Mouse (Mus musculus) kidney, adult 9 months (tissue): Measurements from ENCODE around the gene Ehmt2.

ENCODE experiments used
- DNase-seq: peaks from one replicate; pipeline ENCODE4 v3.0.0; 2022

Gene Ehmt2

DNA sequence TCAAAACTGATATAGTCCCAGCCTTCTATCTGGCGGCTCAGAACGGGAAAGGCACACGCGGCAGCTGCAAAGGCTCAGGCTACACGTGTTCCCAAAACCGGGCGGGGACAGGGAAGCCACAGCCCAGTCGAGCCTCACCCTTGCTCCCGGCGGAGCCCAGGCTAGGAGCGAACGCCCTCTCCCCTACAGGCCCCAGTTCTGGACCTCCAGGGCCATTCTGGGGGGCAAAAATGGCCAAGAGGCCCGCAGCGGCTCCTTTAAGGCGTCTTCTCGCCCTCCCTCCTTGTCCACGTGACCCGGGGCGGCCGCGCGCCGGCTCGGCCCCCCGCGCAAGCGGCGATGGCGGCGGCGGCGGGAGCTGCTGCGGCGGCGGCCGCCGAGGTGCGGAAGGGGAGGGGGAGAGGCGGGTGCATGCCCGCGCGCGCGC, at the start of gene Ehmt2, which contains the start of gene C2:
Gene Ehmt2, plus strand, starts transcription at position 310 of the 427 bp plus-strand sequence.
Gene C2, minus strand, starts transcription at position 106 of the 427 bp plus-strand sequence.
- DNase-seq, result peak; percentile 80

DNA sequence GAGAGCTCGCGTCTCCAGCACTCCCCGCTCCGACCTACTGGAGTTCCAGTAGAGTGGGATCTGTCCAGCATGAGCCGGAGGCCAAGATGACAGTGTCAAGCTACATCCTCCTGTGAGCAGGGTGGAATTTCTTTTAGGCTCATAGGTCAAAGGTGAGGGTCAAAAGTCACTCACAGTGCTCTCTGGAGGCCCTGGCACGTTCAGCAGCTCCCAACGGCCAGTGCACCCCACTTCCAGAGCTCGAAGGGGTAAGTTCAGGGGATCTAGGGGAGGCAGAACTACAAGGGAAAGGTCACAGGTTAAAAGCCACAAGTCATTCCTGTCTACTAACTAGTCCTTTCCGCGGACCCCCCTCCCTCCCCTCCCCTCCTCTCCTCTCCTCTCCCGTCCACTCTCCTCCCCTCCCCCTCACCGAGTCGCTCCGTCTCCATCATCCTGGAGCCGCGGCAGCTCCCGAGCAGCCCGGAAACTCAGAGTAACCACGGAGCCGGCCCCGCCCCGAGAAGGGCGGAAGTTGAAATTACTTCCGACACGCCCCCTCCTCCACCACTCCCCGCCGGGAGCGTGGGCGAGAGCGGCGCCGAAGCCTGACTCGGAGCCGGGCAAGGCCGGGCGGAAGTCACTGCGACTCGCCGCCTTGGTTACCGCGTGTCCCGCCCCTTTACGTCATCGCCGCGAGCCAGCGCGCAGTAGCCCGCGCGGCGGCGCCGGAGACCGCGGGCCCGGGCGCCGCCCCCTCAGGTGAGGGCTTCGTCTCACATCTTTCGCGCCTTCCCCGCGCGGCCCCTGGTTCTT, 48.4 kb upstream of the Ehmt2 start, which contains the start of the genes Skiv2l and Nelfe:
Gene Skiv2l, minus strand, starts transcription at position 489 of the 795 bp plus-strand sequence.
Gene Nelfe, plus strand, starts transcription at position 670 of the 795 bp plus-strand sequence.
- peak; percentile 98 for DNase-seq

DNA sequence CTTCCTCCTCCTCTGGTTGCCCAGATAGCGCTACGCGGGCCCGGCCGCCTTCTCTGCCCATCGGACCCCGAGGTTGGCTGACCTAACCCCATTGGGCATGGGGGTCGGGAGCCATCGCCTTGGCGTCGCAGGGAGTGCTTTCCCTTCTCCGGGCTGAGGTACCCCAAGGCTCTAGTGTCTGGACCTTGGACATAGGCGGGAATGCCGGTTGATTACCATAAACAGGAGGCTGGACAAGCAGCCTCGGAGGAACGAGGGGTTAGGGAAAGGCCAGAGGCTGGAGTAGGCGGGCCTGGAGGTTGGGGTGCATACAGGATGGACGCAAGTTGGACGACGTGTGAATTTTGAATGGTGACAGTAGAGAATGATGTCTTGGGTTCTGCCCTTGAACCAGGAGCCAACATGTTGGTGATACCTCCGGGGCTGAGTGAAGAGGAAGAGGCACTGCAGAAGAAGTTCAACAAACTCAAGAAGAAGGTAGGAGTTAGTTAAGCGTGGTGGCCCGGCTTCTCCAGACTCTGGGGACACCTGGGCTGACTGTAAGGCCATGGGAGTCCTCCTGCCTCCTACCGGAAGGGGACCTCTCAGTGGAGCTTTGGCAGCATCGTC, 47.6 kb upstream of the Ehmt2 start:
- DNase-seq, result no peak

DNA sequence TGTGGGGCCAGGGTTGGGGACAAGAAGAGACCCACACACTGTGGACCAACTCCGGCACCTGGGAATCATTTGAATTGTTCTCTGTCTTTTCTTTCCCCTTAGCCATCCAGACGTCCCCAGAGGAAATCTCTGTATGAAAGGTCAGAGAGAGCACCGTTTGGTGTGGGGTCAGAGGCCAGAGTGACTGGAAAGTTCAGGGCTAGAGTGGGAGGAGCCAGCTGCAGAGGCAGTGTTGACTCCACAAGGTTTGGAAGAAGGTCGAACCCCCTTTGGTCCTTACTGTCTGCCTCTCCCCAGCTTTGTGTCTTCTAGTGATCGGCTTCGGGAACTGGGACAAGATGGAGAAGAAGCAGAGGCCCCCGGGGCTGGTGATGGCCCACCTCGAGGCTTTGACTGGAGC, 44.8 kb upstream of the Ehmt2 start:
- no peak for DNase-seq

DNA sequence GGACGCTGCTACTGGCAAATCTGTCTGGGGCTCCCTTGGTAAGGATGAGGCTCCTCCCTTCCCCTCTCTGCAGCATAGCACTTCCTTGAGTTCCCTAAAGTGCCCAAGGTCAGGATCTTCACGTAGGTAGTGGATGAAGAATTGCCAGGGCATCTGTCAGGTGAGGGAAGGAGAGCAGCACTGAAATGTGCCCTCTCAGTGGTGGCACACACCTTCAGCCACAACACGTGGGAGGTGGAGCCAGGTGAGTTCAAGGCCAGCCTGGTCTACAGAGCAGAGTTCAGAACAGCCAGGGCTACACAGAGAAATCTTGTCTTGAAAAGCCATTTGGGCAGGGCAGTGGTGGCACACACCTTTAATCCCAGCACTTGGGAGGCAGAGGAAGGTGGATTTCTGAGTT, 43.5 kb upstream of the Ehmt2 start:
- no peak for DNase-seq

DNA sequence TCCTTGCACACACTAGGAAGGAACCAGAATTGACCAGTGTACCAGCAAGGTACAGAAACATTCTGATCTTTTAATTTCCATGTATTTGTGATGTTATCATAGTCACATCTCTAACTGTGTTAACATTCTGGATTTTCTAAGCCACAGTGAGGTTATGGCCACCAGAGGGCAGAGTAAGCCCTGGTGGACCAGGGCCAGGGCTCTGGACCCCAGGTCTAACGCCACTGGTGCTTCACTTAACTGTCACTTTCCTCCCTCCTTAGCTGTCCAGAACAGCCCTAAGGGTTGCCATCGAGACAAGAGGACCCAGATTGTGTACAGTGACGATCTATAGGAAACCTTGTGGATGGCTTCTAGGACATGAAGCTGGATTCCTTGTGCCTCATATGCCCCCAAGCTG, 42.4 kb upstream of the Ehmt2 start:
- peak; percentile 62 for DNase-seq

DNA sequence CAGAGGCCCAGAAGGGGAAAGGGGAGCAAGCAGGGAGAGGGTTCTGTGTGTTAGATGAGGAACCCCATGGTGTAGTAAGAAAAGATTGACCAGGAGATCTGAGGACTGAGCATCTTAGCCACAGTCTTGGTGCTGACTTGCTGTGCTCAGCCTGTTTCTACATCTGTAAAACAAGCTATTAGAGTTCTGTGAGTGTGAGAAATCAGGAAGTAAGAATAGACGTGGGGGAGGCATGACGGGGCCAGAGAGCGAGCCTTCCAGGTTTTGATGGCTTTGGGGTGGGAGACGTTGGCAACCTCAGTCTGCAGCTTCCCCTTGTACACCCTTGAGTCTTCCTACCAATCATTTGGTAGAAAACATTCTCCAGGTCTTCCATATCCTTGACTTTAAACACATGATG, 39.6 kb upstream of the Ehmt2 start:
- DNase-seq, result no peak

DNA sequence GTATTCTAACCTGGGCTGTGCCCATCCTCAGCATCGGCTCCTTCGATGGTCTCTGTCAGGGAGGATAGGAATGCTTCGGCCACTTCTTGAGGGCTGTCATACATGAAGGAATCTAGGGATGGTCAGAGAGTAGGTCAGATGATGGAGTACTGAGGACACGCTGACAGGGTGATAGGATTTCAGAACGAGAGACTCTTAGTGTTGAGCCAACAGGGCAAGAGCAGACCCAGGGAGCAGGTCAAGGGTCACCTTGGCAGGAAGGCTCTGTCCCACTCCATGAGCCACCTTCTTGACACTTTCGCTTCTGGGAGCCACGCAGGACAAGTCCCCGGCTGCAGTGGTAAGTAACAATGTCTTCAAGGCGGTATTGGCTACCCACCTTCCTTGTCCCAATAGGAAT, 37.8 kb upstream of the Ehmt2 start:
- no peak for DNase-seq

DNA sequence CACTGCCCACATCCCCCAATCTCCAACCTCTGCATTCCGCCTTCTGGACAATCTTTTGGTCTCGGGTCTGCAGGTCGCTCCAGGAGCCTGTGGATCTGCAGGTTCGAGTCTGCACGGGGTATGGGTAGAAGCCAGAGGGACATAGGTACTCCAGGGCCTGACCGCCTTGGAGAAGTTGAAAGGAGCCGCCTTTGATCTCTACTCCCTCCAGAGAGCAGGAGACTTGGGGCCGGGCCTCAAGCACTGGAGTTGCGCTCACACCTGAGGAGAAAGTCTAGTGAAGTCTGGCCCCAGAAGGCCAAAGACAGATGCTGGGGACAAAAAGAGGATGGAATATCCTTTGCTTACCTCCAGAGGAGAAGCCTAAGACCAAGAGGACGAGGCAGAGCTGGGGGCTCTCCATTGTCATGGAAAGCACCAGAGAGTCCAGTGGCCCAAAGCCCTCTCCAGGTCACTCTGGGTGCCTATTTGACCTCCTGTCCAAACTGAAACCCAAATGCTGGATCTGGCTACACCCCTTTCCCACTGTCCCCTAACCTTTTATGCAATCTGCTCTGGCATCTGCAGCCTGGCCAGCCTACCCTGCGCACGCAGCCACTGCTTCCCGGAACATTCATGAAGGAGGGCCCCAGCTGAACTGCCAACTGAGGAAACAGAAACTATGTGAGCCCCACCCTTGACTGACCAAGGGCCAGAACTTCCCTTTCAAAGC, 36.4 kb upstream of the Ehmt2 start:
- peak; percentile 88 for DNase-seq

DNA sequence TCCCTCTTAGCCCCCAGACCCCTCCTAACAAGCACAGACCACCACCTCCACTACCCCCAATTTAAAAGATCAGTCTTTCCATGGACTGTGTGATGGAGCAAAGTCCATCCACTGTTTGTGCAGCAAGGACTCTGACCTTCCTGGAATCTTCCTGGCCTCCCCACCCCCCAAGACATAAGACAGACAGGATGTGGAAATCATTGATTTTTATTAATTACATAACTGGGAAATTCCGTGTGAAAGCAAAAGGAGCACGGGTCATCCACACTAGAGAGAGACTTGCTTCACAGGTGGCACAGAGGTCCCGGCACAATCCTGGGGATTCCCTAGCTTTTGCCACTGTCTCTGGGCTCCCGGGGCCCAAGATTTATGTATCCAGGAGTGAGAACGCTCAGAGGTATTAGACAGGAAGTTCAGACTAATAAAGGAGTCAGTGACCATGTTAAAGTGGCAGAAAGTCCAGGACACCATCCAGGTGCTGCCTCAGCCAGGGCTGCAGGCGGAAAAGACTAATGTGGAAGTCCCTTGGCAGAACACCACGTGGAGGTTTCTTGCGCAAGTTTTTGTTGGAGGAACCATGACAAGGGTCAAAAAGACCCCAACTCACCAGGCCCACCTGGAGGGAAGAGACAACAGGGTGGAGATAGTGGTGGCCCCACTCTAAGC, 35.7 kb upstream of the Ehmt2 start, which contains the start of gene Cfb:
Gene Cfb, minus strand, starts transcription at position 103 of the 666 bp plus-strand sequence.
- peak; percentile 93 for DNase-seq

DNA sequence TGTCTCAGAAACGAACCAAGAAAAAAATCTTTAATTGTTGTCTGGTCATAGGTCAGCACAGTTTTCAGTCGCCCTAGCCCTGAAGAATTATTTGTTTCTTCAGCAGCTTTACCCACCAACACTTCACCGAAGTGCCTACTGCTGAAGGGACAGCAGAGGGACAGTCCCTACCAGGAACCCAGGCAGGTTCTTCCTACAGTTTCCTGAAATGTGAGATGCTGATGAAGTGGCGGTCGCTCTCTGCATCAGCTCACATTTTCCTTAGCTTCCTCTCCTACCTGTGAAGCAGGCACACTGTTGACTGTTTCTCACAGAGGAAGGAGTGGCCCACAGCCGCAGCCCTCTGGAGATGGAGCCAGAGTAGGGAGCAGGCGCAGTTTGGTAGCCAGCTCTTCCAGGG, 32.3 kb upstream of the Ehmt2 start:
- DNase-seq, result no peak

DNA sequence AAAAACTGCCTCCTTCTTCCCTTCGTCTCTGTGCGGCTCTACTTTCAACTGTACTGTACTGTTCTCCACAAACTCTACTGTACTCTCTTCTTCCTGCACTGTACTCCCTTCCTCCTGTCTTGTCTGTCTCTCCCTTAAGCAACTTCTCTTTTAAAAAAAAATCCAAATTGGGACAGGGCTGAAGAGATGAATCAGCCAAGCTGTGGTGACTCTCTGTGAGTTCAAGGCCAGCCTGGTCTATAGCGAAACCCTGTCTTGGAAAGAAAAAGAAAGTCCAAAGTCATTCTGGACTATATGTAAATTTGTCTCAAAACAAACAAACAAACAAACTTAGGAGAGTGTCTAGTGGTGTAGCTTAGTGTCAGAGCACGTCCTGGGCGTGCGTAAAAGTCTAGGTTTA, 23.9 kb upstream of the Ehmt2 start:
- DNase-seq, result no peak

DNA sequence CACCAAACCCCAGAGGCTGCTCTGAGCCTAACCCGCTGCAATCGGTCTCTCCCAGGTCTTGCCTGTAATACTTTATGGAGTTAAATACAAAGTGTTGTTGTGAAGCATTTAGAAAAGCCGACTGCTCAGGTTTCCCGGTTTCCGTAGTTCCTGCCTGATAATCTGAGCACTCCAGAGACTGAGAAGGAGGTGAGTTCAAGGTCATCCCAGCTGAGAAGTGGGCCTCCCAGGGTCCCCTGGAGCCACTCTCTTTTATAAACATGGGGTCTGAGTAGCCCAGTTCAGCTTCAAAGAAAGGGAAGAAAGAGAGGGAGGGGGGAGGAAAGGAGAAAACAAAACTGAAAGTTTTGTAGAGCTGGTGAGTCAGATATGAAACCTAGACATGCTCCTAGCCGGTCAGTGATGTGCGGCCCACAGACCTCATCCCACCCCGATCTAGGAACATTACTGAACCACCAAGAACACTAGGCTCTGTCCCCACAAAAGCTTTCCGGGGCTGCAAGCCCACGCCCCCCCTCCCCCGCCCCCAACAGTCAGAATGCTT, 18.9 kb upstream of the Ehmt2 start, which contains the start of gene Zbtb12:
Gene Zbtb12, plus strand, starts transcription at position 148 of the 544 bp plus-strand sequence.
- DNase-seq, result no peak

DNA sequence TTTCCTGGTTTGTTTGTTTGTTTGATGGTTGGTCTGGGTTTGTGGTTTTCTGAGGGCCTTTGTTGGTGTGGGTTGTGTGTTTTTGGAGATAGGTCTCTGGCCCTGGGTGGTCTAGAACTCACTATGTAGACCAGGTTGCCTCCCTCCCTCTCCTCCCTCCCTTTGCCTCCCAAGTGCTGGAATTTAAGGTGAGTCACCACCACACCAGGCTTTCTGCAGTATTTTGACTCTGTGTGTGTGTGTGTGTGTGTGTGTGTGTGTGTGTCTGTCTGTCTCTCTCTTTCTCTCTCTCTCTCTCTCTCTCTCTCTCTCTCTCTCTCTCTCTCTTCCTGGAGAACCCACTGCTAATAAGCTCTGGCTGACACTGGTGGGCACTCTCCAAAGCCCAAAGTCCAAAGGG, 17.1 kb upstream of the Ehmt2 start:
- DNase-seq, result no peak

DNA sequence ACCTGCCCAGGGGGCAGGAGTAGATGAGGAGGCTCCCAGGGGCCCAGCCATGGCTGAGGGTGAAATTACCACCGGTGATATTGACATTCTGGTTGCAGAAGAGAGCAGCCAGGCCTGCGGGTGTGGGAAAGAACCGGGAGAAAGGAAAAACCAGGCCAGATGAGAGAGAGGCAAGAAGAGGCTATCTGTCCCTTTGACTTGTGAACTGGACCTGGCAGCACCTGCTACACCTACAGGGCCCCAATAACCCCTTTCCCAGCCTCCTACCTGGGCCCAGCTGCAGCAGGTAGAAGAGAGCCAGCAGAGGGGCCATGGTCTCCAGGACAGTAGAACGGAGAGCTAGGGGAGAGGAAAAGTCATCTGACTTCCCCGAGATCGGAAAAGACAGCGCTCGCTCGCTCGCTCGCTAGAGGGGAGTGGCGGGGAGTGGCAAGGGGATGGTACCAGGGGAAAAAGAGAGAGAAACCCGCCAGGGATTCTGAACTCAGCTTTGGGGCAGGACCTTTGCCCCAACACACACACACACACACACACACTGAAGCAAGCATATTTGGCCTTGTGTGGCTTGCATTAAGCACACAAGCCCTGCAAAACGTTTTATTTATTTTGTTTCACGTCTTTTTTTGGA, 16.5 kb upstream of the Ehmt2 start, which contains the start of gene Gm20547:
Gene Gm20547, minus strand, starts transcription at position 360 of the 628 bp plus-strand sequence.
- peak; percentile 57 for DNase-seq

DNA sequence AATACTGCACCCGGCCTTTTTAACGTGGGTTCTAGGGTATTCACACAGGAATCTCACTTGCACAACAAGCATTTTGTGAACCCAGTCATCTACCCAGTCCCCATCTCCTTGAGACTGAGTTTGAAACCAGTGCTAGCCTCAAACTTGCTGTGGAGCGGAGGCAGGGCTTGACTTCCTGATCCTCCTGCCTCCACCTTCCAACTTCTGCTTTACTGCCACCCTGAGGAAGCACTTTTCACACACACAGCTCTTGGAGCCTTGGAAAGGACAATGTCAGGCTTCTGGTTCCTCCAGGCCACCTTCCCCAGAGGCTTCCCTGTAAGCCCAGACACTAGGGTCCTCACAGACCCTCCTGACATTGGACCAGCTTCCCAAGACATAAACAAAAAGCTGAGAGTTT, 14.9 kb upstream of the Ehmt2 start:
- no peak for DNase-seq

DNA sequence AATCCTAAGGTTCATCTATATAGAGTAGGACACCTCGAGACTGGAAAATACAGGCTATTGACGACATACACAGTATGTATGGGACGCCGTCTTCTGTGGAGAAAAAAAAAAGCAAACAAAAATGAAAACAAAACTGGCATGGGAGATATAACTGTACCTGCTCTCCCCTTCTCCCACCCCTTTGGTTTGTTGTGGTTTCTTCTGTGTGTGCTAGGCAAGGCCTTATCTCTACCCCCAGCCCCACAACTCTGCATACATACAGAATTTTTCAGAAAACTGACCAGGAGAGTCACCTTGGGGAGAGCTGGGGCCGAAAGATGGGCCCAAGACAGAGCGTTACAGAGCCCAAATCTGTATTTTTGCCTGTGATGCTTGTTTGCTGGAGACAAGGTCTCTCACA, 13.6 kb upstream of the Ehmt2 start:
- DNase-seq, result no peak

DNA sequence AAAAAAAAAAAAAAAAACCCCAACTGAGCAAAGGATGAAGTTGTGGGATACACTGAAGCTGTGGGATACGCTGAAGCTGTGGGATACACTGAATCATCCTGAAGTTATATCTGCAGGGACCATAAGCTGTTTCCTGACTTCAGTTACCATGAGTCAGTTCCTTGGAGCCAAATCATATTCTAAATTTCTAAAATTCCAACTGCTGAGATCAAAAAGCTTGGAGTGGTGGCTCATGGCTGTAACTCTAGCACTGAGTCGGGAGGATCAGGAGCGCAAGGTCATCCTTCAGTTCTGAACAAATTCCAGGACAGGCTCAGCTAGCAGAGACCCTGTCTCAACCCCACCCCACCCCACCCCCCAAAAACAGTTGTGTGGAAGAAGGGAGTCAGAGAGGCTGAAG, 12.7 kb upstream of the Ehmt2 start:
- no peak for DNase-seq

DNA sequence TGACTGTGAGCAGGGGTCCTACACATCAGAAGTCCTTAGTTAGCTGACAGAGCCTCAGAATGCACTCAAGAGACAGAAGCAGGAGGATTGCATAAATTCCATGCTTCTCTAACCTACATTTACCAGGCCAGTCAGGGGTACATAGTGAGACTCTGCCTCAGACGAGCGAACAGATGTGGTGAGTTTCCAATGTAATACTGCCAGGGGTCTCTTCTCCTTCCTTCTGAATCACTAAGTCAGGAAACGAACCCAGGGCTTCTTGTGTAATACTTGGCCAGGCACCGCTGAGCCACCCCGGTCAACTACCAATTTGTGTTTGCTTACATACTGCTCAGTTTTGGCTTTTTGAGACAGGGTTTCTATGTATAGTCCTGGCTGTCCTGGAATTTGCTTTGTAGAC, 10.3 kb upstream of the Ehmt2 start:
- no peak for DNase-seq

DNA sequence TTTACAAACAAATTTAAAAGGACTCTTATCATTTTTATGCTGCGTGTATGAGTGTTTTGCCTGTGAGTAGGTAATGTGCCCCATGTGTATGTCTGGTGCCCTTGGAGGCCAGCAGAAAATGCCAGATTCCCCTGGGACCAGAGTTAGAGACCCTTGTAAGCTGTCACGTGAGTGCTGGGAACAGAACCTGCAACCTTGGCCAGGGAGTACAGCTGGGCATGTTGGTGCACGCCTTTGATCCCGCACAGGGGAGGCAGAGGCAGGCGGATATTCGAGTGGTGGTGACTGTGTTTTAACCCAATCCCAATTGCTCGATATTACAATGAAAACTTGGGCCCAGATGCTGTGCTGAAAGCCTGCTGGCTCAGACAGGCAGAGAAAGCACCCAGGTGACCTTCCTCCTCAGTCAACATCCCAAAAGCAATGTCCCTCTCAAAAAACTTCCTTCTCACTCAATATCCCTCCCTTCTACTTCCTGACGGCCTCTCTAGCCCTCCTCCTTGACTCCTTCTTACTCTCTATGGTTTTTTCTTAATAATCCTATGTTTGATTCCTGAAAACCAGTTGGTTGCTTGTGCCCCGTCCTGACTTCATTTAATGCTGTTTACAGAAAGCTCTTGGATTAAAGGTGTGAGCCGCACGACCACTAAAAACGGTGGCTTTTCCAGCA, 8.1 kb upstream of the Ehmt2 start:
- DNase-seq, result no peak

DNA sequence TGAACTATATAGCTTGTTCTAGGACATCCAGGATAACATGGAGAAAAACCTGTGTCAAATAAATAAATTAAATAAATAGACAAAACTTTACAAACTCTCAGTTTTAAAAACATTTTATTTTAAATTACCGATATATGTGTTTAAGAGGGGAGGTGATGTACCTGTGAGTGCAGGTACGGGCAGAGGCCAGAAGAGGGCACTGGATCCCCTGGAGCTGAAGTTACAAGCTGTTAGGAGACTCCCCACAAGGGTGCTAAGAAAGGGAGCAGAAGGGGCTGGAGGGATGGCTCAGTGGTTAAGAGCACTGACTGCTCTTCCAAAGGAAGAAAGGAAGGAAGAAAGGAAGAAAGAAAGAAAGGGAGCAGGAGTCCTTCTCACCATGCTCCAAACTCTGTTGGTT, 6.9 kb upstream of the Ehmt2 start:
- DNase-seq, result no peak
